Mouse (Mus musculus): ENCODE data around the gene Prcd. TPM values are rescaled to one million over a fixed set of nuclear protein-coding genes. Genes with fewer than 3 reads are reported as not detected.
"Not testable (repeated sequence)": the region's sequence is repeated elsewhere in the genome, so short reads cannot be mapped to it uniquely, and the experiment has no call there.

Prcd gene
- polyA plus RNA-seq (2016; fragmentation: Nextera tagmentation; extraction: Ambion mirVana), result 0.65 and 0.77 TPM in 2 replicates

DNA sequence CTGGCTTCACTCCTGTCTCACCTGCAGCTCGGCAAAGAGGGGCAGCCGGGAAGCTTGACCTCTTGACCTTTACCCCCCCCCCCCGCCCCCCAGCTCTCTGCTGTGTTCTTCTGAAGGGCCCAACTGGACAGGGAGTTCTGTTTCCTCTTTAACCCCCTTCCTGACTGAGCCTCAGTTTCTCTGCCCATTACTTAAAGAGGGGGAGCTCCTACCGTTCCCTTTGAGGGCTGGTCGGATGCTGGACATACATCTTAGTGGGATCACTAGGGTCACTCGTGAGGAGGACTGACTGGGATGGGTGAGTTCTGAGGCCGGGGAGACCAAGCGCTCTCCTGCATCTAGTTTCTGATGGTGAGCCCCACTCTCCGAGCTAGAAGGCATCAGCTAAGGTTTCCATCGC lies at the start of gene Prcd:
TSS of gene Prcd (plus strand) at position 301 of the 400 bp plus-strand sequence.
- 3% methylated on average over 10 of the region's 10 CpGs for WGBS
- Histone ChIP-seq H3K4me3 (peak within 1 kb of the TSS; percentile 69), H3K27me3 (ENCODE audit: low read depth, poor library complexity, severe bottlenecking) (peaks cover 79% of the 10 kb centered on the region), H3K27ac (replicated peaks) (peak within 1 kb of the TSS; percentile 59), H3K9me3 (replicated peaks) (no peaks in the 10 kb centered on the region), H3K4me1 (peaks cover 62% of the 10 kb centered on the region), H3K36me3 (no peaks in the 10 kb centered on the region)
- no peak for DNase-seq (ENCODE audit: low spot score)

DNA sequence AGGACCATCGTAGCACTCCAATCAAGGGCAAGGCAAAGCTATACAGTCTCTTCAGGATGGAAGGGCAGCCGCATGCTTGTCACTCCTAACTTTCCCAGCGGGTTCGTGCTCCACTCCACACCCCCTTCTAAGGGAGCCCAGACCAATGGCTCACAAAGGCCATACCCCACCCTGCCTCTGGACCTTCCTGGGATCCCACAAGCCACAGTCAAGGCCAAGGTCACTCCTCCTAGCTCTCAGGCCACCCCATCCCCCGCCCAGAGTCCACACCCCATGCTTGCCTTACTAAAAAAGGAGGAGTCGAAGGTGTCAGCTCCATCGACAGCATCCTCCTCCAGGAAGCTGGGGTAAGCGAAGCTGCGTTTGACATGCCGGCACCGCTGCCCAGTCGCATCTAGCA lies 49.2 kb upstream of the Prcd start:
- H3K27ac ChIP-seq (replicated peaks), result no peak overlapping the region
- no peak for DNase-seq (ENCODE audit: low spot score)
- 0 out of 2 replicates have a peak, but pooled peaks cover 4% of the 10 kb centered on the region for H3K4me1 ChIP-seq
- no peaks in the 10 kb centered on the region for H3K9me3 ChIP-seq (replicated peaks)
- H3K36me3 ChIP-seq, result no peaks in the 10 kb centered on the region
- WGBS, result 91% methylated on average over 12 of the region's 12 CpGs
- no peaks in the 10 kb centered on the region for H3K27me3 ChIP-seq (ENCODE audit: low read depth, poor library complexity, severe bottlenecking)
- no peak overlapping the region for H3K4me3 ChIP-seq

DNA sequence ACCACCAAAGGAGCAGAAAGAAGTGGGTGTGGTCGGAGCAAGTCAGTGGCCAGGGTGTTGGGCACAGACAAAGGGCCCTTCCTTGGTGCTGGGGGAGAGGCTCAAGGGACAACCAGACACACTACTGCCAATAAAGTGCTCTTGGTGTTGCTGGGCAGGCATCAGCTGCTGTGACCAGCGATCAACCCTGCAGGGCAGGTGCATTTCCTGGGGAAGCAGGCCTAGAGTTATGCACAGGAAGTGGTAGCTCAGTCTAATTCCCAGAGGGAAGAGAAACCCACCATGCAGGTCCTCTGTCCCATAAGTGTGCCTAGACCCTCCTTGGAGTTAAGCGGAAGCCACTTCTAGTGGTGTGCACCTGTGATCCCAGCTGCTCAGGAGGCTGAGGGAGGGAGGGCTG lies 45.6 kb upstream of the Prcd start:
- H3K36me3 ChIP-seq, result no peaks in the 10 kb centered on the region
- H3K4me3 ChIP-seq, result no peak overlapping the region
- DNase-seq (ENCODE audit: low spot score), result no peak
- no peaks in the 10 kb centered on the region for H3K27me3 ChIP-seq (ENCODE audit: low read depth, poor library complexity, severe bottlenecking)
- WGBS, result 93% methylated on average over 3 of the region's 3 CpGs
- no peak overlapping the region for H3K27ac ChIP-seq (replicated peaks)
- H3K4me1 ChIP-seq, result 0 out of 2 replicates have a peak, but pooled peaks cover 15% of the 10 kb centered on the region
- H3K9me3 ChIP-seq (replicated peaks), result no peaks in the 10 kb centered on the region

DNA sequence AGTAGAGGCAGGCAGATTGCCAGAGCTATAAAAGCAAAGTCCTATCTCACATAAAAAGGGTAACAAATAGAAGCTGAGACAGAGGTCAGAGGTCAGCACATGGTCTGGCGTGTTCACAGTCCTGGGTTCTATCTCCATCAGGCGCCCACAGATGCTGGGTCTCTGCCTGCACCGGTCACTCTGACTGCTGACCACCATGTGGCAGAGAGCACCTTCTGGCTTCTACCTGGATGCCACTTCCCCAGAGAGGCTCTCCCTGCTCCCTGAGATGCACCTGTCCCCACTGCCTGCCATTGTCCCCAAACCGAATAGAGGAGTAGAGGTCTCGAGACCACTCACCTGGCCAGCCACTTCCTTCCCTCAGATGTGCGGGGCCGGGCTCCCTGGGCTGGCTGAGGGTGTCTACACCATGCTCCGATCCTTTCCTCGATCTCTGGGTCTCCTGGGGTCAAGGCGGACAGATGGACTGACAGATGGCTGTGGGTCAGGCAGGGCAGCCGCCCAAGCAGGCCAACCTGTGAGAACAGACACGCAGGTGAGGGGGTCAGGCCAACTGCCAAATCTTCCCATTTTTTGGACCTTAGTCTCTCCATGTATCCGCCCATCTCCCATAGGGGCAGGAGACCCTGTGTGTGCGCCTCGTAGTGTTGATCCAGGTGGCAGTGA lies 43.2 kb upstream of the Prcd start:
- no peak for DNase-seq (ENCODE audit: low spot score)
- no peak overlapping the region for H3K4me3 ChIP-seq
- no peaks in the 10 kb centered on the region for H3K36me3 ChIP-seq
- no peak overlapping the region for H3K27ac ChIP-seq (replicated peaks)
- H3K9me3 ChIP-seq (replicated peaks), result no peaks in the 10 kb centered on the region
- WGBS, result 90% methylated on average over 15 of the region's 15 CpGs
- H3K4me1 ChIP-seq, result 0 out of 2 replicates have a peak, but pooled peaks cover 15% of the 10 kb centered on the region
- no peaks in the 10 kb centered on the region for H3K27me3 ChIP-seq (ENCODE audit: low read depth, poor library complexity, severe bottlenecking)

DNA sequence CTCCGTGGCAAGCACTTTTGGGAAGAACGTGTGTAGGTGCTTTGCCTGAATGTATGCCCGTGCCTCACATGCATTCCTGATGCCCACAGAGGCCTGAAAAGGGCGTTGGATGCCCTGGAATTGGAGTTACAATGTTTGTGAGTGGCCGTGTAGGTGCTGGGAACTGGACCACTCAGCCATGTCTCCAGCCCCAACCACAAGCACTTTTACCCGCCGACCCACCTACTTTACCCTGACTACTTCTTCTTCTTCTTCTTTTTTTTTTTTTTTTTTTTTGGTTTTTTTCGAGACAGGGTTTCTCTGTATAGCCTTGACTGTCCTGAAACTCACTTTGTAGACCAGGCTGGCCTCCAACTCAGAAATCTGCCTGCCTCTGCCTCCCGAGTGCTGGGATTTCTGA lies 42.2 kb upstream of the Prcd start:
- not testable (repeated sequence) for H3K36me3 ChIP-seq; H3K4me3 ChIP-seq; H3K9me3 ChIP-seq (replicated peaks); DNase-seq (ENCODE audit: low spot score); H3K27ac ChIP-seq (replicated peaks); H3K27me3 ChIP-seq (ENCODE audit: low read depth, poor library complexity, severe bottlenecking)
- H3K4me1 ChIP-seq, result peaks cover 24% of the 10 kb centered on the region
- 88% methylated on average over 9 of the region's 9 CpGs for WGBS

DNA sequence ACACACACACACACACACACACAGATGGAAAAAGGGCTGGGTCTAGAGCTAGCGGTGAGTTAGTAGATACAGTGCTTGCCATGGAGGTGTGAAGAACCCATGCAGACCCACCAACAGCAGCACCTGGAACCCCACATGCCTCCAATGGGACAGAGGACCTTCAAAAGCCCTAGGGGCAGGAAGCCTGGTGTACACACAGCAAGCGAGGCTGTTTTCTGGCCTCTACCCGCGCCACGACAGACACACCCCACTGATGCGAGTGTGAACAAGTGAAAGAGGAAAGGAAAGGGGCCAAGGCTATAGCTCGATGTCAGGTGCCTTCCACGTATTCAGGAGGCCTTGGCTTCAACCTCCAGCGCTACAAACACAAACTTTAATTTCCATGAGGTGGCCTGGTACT lies 41.5 kb upstream of the Prcd start:
- no peak overlapping the region for H3K27ac ChIP-seq (replicated peaks)
- H3K9me3 ChIP-seq (replicated peaks), result no peaks in the 10 kb centered on the region
- WGBS, result 94% methylated on average over 9 of the region's 9 CpGs
- H3K36me3 ChIP-seq, result no peaks in the 10 kb centered on the region
- no peak overlapping the region for H3K4me3 ChIP-seq
- H3K4me1 ChIP-seq, result peaks cover 31% of the 10 kb centered on the region
- no peak for DNase-seq (ENCODE audit: low spot score)
- H3K27me3 ChIP-seq (ENCODE audit: low read depth, poor library complexity, severe bottlenecking), result no peaks in the 10 kb centered on the region

DNA sequence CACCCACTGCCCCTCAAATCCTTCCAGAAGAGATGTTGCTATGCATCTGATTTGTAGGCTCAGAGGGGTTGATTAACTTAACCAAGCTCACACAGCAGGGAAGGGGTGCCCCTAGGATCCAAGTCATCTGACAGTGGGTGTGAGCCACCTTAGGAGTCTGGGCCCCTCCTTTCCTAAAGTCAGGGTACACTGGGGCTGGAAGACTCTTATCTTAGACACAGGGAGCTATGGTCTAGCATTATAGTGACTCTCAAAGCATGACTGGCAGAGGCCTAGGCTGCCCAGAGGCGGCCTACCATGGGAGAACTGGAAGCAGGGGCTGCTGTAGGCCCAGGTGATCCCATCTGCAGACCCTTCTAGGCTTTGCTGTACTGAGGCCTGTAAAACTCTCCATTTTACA lies 40.8 kb upstream of the Prcd start:
- H3K4me3 ChIP-seq, result no peak overlapping the region
- WGBS, result 92% methylated on average over 1 of the region's 1 CpGs
- no peaks in the 10 kb centered on the region for H3K9me3 ChIP-seq (replicated peaks)

DNA sequence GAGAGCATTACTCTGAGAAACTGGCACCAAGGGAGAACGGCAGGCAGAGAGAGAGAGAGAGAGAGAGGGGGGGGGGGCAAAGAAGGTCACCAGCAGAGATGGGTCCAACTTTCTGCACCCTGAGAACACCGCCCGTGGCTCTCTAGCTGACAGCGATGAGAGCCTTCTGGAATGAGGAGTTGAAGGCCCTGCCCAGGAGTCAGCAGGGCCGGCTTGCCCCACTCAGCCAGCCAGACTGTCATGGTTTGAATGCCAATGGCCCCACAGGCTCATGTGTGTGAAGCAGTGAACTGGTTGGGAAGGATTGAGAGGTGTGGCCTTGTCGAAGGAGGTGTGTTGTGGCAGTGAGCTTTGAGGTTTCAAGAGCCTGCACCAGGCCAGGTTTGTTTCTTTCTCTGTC lies 40.1 kb upstream of the Prcd start:
- H3K9me3 ChIP-seq (replicated peaks), result no peaks in the 10 kb centered on the region
- H3K36me3 ChIP-seq, result no peaks in the 10 kb centered on the region
- no peak for DNase-seq (ENCODE audit: low spot score)
- no peaks in the 10 kb centered on the region; the same call in 1 of the 2 replicates for H3K27me3 ChIP-seq (ENCODE audit: low read depth, poor library complexity, severe bottlenecking)
- no peak overlapping the region for H3K27ac ChIP-seq (replicated peaks)
- no peak overlapping the region for H3K4me3 ChIP-seq
- 90% methylated on average over 6 of the region's 6 CpGs for WGBS
- H3K4me1 ChIP-seq, result peaks cover 31% of the 10 kb centered on the region

More for the DNA sequence above, 40.8 kb upstream of the Prcd start:
- Histone ChIP-seq H3K36me3 (no peaks in the 10 kb centered on the region), H3K4me1 (peaks cover 31% of the 10 kb centered on the region), H3K27me3 (ENCODE audit: low read depth, poor library complexity, severe bottlenecking) (no peaks in the 10 kb centered on the region; the same call in 1 of the 2 replicates), H3K27ac (replicated peaks) (no peak overlapping the region)
- DNase-seq (ENCODE audit: low spot score), result no peak

DNA sequence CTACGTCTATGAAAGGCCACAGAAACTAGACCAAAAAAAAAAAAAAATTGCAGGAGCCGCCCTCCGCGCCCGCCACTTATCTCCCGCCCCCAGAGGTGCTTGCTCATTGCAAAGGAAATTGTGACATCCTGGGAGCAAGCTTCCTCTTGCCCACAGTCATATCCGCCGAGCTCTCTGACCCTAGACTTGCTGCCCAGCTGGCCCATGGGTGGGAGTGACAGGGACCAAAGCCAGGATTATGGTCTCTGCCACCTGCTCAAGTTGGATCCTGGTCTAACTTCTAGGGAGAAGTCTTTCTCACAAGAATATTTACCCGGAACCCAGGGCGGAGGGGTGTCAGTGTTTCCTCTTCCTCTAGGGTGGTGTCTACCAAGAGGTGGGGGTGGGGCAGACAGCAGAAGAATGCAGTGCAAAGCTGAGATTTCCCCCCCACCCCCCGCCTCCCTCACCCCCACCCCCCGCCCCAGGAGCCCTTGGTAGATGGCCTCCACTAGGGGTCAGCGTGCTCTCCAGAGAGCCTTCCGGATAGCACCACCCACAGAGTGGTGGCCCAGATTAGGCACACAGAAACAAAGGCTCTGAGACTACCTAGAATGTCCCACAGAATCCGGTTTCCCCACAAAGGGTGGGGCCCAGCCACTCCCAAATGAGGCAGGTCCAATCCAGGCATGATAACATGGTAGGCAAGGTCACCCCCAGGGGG lies 37.4 kb upstream of the Prcd start:
- Histone ChIP-seq H3K4me1 (peaks cover 29% of the 10 kb centered on the region), H3K27me3 (ENCODE audit: low read depth, poor library complexity, severe bottlenecking) (peaks cover 7% of the 10 kb centered on the region), H3K27ac (replicated peaks) (peak overlapping the region; percentile 55; the same call in 1 of the 2 replicates), H3K4me3 (0 out of 2 replicates have a peak overlapping the region, but pooled peaks have one; percentile 1), H3K9me3 (replicated peaks) (no peaks in the 10 kb centered on the region), H3K36me3 (no peaks in the 10 kb centered on the region)
- WGBS, result 57% methylated on average over 15 of the region's 15 CpGs
- no peak for DNase-seq (ENCODE audit: low spot score)

DNA sequence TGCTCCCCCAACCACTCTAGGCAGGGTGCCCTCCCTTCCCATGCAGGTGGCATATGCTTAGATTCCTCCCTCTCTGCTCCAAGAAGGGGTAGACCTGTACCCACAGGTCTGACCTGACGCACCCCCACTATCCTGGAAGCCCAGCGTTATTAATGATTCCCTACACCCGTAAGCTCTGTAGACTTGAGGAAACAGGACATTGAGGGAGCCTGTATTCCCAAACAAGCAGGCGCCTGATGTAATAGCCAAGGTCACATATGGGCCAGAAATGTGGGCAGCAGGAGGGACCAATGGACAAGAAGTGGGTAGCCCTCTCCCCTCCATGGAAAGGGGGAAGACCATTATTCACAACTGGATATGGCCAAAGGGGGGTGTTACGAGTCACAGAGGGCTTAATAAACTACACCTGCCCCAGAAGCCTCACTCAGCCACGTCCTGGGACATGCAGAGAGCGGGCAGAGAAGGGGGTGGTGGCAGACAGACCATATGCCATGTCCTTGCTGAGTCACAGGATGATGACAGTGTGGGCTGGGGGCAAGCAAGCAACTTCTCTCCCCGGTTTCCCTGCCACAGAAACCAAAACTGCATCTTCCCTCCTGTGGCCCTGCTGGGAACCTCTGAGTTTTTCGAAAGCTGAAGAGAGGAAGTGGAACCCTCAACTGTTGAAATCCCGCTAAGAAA lies 36.8 kb upstream of the Prcd start:
- H3K9me3 ChIP-seq (replicated peaks), result no peaks in the 10 kb centered on the region
- peaks cover 14% of the 10 kb centered on the region for H3K27me3 ChIP-seq (ENCODE audit: low read depth, poor library complexity, severe bottlenecking)
- DNase-seq (ENCODE audit: low spot score), result no peak
- no peak overlapping the region for H3K4me3 ChIP-seq
- no peaks in the 10 kb centered on the region for H3K36me3 ChIP-seq
- 72% methylated on average over 10 of the region's 10 CpGs for WGBS
- peak overlapping the region; percentile 55; the same call in 1 of the 2 replicates for H3K27ac ChIP-seq (replicated peaks)
- peaks cover 36% of the 10 kb centered on the region for H3K4me1 ChIP-seq

DNA sequence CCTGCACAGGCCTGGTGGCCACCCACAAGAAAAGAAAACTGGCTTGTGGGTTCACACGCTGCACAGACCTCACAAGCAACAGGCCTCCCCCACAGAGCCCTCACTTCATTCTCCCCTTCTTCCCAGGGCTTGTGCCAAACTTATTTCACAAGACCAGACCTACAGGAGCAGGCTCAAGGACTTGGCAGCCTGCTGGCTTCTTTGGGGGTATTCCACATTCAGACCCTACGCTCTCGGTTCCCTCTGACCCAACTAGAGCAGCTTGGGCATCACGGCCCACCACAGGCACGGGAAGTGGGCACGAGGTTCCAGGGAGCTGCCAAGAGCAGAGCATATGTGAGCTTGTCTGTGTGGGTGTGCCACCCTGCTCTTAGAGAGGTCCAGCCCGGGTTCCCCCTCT lies 35.7 kb upstream of the Prcd start:
- DNase-seq (ENCODE audit: low spot score), result no peak
- Histone ChIP-seq H3K4me1 (peaks cover 42% of the 10 kb centered on the region), H3K36me3 (no peaks in the 10 kb centered on the region), H3K27me3 (ENCODE audit: low read depth, poor library complexity, severe bottlenecking) (peaks cover 25% of the 10 kb centered on the region), H3K27ac (replicated peaks) (0 out of 2 replicates have a peak overlapping the region, but pooled peaks have one; percentile 7), H3K9me3 (replicated peaks) (no peaks in the 10 kb centered on the region), H3K4me3 (no peak overlapping the region)
- WGBS, result 87% methylated on average over 7 of the region's 7 CpGs

DNA sequence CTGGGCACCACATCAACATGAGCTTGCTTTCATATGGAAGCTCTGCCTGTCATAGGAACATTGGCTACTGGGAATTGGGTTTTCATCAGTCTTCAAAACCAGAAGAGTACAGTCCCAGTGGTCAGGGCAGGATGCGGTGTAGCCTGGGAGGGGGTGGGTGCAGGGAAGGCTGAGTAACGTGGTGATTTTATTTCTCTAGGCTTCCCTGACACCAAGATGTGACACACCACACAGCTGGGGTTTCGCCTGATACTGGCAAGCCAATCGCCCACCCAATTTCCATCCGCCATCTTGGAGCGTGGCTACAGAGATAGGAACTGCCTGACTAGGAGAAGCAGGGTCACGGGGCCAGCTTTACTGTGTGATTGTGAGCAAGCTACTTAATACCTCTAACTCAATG lies 34.7 kb upstream of the Prcd start:
- H3K4me1 ChIP-seq, result peaks cover 52% of the 10 kb centered on the region
- H3K4me3 ChIP-seq, result no peak overlapping the region
- peaks cover 35% of the 10 kb centered on the region for H3K27me3 ChIP-seq (ENCODE audit: low read depth, poor library complexity, severe bottlenecking)
- 92% methylated on average over 7 of the region's 7 CpGs for WGBS
- H3K9me3 ChIP-seq (replicated peaks), result no peaks in the 10 kb centered on the region
- no peaks in the 10 kb centered on the region for H3K36me3 ChIP-seq
- no peak overlapping the region for H3K27ac ChIP-seq (replicated peaks)
- DNase-seq (ENCODE audit: low spot score), result no peak

DNA sequence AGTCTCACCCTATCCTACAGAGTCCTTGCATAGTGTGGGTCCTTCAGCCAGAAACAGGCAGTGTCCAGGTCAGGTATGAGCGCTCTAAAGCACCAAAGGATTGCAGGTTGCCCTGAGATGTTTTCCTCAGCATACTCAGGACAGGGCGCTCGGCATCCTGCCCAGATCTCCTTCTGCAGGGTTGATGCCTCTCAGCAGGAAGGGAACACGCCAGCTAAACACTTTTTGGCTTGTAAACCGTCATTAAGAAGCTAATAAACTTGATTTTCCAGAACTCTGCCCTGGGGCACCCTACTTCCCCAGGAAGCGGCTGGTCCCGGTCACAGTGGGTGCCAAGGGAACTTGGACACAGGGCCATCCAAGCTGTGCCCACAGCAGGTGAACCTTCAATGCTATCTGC lies 34.2 kb upstream of the Prcd start:
- 91% methylated on average over 7 of the region's 7 CpGs for WGBS
- H3K27ac ChIP-seq (replicated peaks), result no peak overlapping the region
- no peak overlapping the region for H3K4me3 ChIP-seq
- H3K4me1 ChIP-seq, result peaks cover 57% of the 10 kb centered on the region
- H3K27me3 ChIP-seq (ENCODE audit: low read depth, poor library complexity, severe bottlenecking), result peaks cover 40% of the 10 kb centered on the region
- no peaks in the 10 kb centered on the region for H3K9me3 ChIP-seq (replicated peaks)
- H3K36me3 ChIP-seq, result no peaks in the 10 kb centered on the region
- no peak for DNase-seq (ENCODE audit: low spot score)

Measured in midbrain, embryonic 10.5 days (tissue).